Comparison of ENCODE assay signal across 8 mouse cellular contexts in the genomic region with DNA sequence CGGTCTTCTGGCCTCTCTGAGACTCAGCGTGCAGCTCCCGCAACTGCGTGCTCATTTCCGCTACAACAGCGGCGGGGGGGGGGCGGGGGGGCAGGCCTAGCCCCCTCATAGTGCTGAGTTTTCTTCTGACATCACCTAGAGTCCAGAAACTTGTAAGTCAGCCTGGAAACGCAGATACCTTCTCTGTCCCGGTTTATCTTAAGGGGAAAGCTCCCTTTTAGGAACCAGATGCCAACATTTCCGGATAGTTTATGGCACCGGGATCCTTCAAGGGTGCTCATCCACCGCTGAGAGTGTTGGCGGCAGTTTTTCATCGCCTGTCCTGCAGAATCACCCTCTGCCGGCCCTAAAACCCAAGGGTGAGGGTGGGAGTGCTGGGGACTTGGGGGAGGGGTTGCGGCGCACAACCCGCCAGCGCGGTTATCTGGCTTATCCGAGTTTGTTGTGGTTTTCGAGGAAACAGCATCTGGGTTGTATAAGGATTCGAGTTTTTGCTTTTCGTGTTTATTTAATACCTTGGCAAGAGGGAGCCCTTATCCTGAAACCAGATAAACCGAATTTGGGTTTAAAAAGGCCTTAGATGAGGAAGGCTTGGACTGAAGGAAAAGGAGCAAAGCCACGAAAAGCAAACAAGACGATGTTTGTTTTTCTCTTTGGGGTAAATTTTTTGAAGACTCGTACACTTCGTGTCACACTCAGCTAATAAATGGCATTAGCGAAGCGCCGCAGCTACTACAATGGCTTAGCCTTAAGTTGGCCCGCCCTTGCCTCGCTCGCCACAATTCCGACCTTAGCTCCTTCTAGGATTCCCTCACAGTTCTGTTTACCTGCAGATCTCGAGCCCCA. TPM values are rescaled to one million over a fixed set of nuclear protein-coding genes. Genes with fewer than 3 reads are reported as not detected.
DNase-seq lines count a peak whose midpoint lies in the region; ATAC-seq and TF ChIP-seq lines count a peak whose summit lies in the region.

No protein-coding gene starts in this region.

- no peaks in the 10 kb centered on the region for H3K9me3 ChIP-seq in embryonic facial prominence, embryonic 13.5 days
- no peaks in the 10 kb centered on the region for H3K9me3 ChIP-seq in heart, postnatal 0 days (replicated peaks; ENCODE audit: control insufficient read depth, low read length)
- H3K9me3 ChIP-seq in midbrain, embryonic 10.5 days (replicated peaks): no peaks in the 10 kb centered on the region

- no peak for ATAC-seq in embryonic facial prominence, embryonic 13.5 days (ENCODE audit: insufficient number of reproducible peaks, insufficient read depth, low FRiP score, low TSS enrichment, low read depth)
- ATAC-seq in heart, postnatal 0 days (ENCODE audit: insufficient read depth, low read depth): no peak

- DNase-seq in adrenal gland, adult (ENCODE audit: inconsistent age in 2 of 2, low spot score in 1 of 2): peak; percentile 68 to 90
- no peak for DNase-seq in adrenal gland, postnatal 4 days (ENCODE audit: low spot score in 2 of 2)
- peak; percentile 63 for DNase-seq in NIH3T3 (ENCODE audit: low read depth)
- DNase-seq in heart, postnatal 0 days (ENCODE audit: low spot score): peak; percentile 61
- peak; percentile 65 to 74 for DNase-seq in kidney, postnatal 4 days
- DNase-seq in midbrain, embryonic 10.5 days (ENCODE audit: low spot score): peak; percentile 50
- peak; percentile 8 to 15 for DNase-seq in thymus, postnatal 36 days

- TF ChIP-seq CTCF in heart, postnatal 0 days (IDR thresholded peaks at IDR 0.05; ENCODE audit: low read depth): no peak

- peak overlapping the region; percentile 96 for H3K4me3 ChIP-seq in embryonic facial prominence, embryonic 13.5 days
- H3K4me3 ChIP-seq in heart, postnatal 0 days (ENCODE audit: low read depth, low read length): peak overlapping the region; percentile 53
- H3K4me3 ChIP-seq in midbrain, embryonic 10.5 days: peak overlapping the region; percentile 83

- under 1% methylated on average over 38 of the region's 38 CpGs for WGBS in embryonic facial prominence, embryonic 13.5 days
- under 1% methylated on average over 37 of the region's 38 CpGs for WGBS in heart, postnatal 0 days
- under 1% methylated on average over 38 of the region's 38 CpGs for WGBS in midbrain, embryonic 10.5 days

- H3K9ac ChIP-seq in embryonic facial prominence, embryonic 13.5 days: peak overlapping the region; percentile 76
- H3K9ac ChIP-seq in heart, postnatal 0 days (replicated peaks; ENCODE audit: low read depth, low read length): peak overlapping the region; percentile 56

- no peaks in the 10 kb centered on the region for H3K27me3 ChIP-seq in embryonic facial prominence, embryonic 13.5 days
- H3K27me3 ChIP-seq in heart, postnatal 0 days (ENCODE audit: control insufficient read depth, insufficient read depth, low read length): no peaks in the 10 kb centered on the region
- H3K27me3 ChIP-seq in midbrain, embryonic 10.5 days (ENCODE audit: low read depth, poor library complexity, severe bottlenecking): peaks cover 4% of the 10 kb centered on the region; the same call in 1 of the 2 replicates

- peak overlapping the region; percentile 99 for H3K27ac ChIP-seq in embryonic facial prominence, embryonic 13.5 days
- peak overlapping the region; percentile 95 for H3K27ac ChIP-seq in heart, postnatal 0 days (ENCODE audit: low read depth)
- H3K27ac ChIP-seq in midbrain, embryonic 10.5 days (replicated peaks): peak overlapping the region; percentile 97

- no peak for TF ChIP-seq EP300 in heart, postnatal 0 days (IDR thresholded peaks at IDR 0.05; ENCODE audit: low read depth)

- H3K4me1 ChIP-seq in embryonic facial prominence, embryonic 13.5 days: peaks cover 27% of the 10 kb centered on the region
- H3K4me1 ChIP-seq in heart, postnatal 0 days (ENCODE audit: control insufficient read depth, insufficient read depth): peaks cover 26% of the 10 kb centered on the region
- peaks cover 62% of the 10 kb centered on the region for H3K4me1 ChIP-seq in midbrain, embryonic 10.5 days

- H3K36me3 ChIP-seq in embryonic facial prominence, embryonic 13.5 days: no peaks in the 10 kb centered on the region
- H3K36me3 ChIP-seq in heart, postnatal 0 days (replicated peaks; ENCODE audit: control insufficient read depth, insufficient read depth, low read length): no peaks in the 10 kb centered on the region
- H3K36me3 ChIP-seq in midbrain, embryonic 10.5 days: no peaks in the 10 kb centered on the region

- H3K4me2 ChIP-seq in embryonic facial prominence, embryonic 13.5 days: peak overlapping the region; percentile 84
- peak overlapping the region; percentile 76 for H3K4me2 ChIP-seq in heart, postnatal 0 days (ENCODE audit: low read depth, low read length)

RNA-seq across cellular contexts. Expression of a gene that starts 2.8 kb away (rescaled TPM):
- 100 to 1,000 TPM; 463 to 511 TPM for total RNA-seq in adrenal gland, postnatal 4 days (2021)
- polyA plus RNA-seq in embryonic facial prominence, embryonic 13.5 days (2015; fragmentation: Nextera tagmentation; extraction: Ambion mirVana): 494 and 543 TPM in 2 replicates
- total RNA-seq in heart, postnatal 0 days (2014; rRNA removed; ENCODE audit: low replicate concordance): 57.7 and 83.7 TPM in 2 replicates
- 131 and 136 TPM in 2 replicates for polyA plus RNA-seq in heart, postnatal 0 days (2015; fragmentation: Nextera tagmentation; extraction: Ambion mirVana)
- polyA plus RNA-seq in midbrain, embryonic 10.5 days (2016; fragmentation: Nextera tagmentation; extraction: Ambion mirVana): 303 and 332 TPM in 2 replicates

Comparison
In these comparisons a context has a peak if more than half of its experiments do, and no peak if none do; other contexts are left out.
1. DNase-seq: peak in adrenal gland, adult (2 of 2), NIH3T3 (single experiment), heart, postnatal 0 days (single experiment), kidney, postnatal 4 days (2 of 2), midbrain, embryonic 10.5 days (single experiment) and thymus, postnatal 36 days (2 of 2); none in adrenal gland, postnatal 4 days (0 of 2).
2. Peak in every context shown above with its lines, with median percentiles within 50 percentile points of each other: H3K27ac ChIP-seq and H3K4me3 ChIP-seq.